In genomic region chr11:76622566-76623205, GRCm38 (mm10) we compare ENCODE assay signal across 8 mouse cellular contexts. TPM values are rescaled to one million over a fixed set of nuclear protein-coding genes. Genes with fewer than 3 reads are reported as not detected.
DNase-seq lines count a peak whose midpoint lies in the region; ATAC-seq lines count a peak whose summit lies in the region.

No protein-coding gene starts in this region.

- peak overlapping the region; percentile 12; the same call in 1 of the 2 replicates for H3K27ac ChIP-seq in lung, embryonic 16.5 days (ENCODE audit: low read length)

- peak overlapping the region; percentile 69 for H3K9ac ChIP-seq in lung, embryonic 16.5 days (ENCODE audit: low read length)

- peak overlapping the region; percentile 99 for H3K4me2 ChIP-seq in lung, embryonic 16.5 days (ENCODE audit: low read depth, low read length)

- WGBS in lung, embryonic 16.5 days = under 1% methylated on average over 61 of the region's 66 CpGs

- no peaks in the 10 kb centered on the region for H3K36me3 ChIP-seq in lung, embryonic 16.5 days (ENCODE audit: control insufficient read depth, insufficient read depth, low read length)

- ATAC-seq in lung, embryonic 16.5 days (ENCODE audit: low read depth) = peak; percentile 53; the same call in 1 of the 2 replicates
- ATAC-seq in megakaryocyte-erythroid progenitor cell, adult 5-6 weeks (replicated peaks; ENCODE audit: low FRiP score, low TSS enrichment, poor library complexity, severe bottlenecking) = no peak

- H3K9me3 ChIP-seq in lung, embryonic 16.5 days (ENCODE audit: control insufficient read depth, low read length) = no peaks in the 10 kb centered on the region

- DNase-seq in layer of hippocampus, postnatal 10 days (ENCODE audit: low spot score in 2 of 2) = peak; percentile 32
- DNase-seq in layer of hippocampus, adult 9-11 months = no peak
- DNase-seq in adrenal gland, postnatal 10 days = peak; percentile 68
- peak; percentile 32 to 38 for DNase-seq in gastrocnemius, postnatal 4 days (ENCODE audit: low spot score in 2 of 2)
- DNase-seq in kidney, adult 18-20 months = peak; percentile 66
- DNase-seq in retina, embryonic 14.5 days (ENCODE audit: low spot score) = peak; percentile 51

- H3K4me3 ChIP-seq in lung, embryonic 16.5 days (ENCODE audit: low read length) = peak overlapping the region; percentile 63

- peaks cover 7% of the 10 kb centered on the region for H3K4me1 ChIP-seq in lung, embryonic 16.5 days (replicated peaks; ENCODE audit: control insufficient read depth, insufficient read depth, low read length)

- peaks cover 23% of the 10 kb centered on the region; the same call in 1 of the 2 replicates for H3K27me3 ChIP-seq in lung, embryonic 16.5 days (ENCODE audit: control insufficient read depth, insufficient read depth, low read depth, low read length)

RNA-seq across cellular contexts. Expression of gene Abr, which starts 0.6 kb away (rescaled TPM):
- total RNA-seq in layer of hippocampus, postnatal 10 days (2021) = 100 to 1,000 TPM; 299 to 308 TPM
- 10 to 100 TPM; 35.4 to 44.2 TPM for total RNA-seq in adrenal gland, postnatal 10 days (2021)
- total RNA-seq in gastrocnemius, postnatal 4 days (2021) = 10 to 100 TPM; 32.4 to 37.8 TPM
- polyA plus RNA-seq in lung, embryonic 16.5 days (2015; fragmentation: Nextera tagmentation; extraction: Ambion mirVana) = 19.1 and 21.6 TPM in 2 replicates
- 7.2 TPM in 2 replicates for total RNA-seq in megakaryocyte-erythroid progenitor cell, adult 5-6 weeks (2014; fragmentation: Nextera tagmentation)
- total RNA-seq in megakaryocyte-erythroid progenitor cell, adult 5-6 weeks (2017) = 8.0 and 10.9 TPM in 2 replicates

RNA-seq across cellular contexts. Expression of gene Bhlha9, which starts 49.6 kb away (rescaled TPM):
- 1 to 10 TPM; 3.8 to 5.4 TPM for total RNA-seq in layer of hippocampus, postnatal 10 days (2021)
- total RNA-seq in adrenal gland, postnatal 10 days (2021) = under 1 TPM; 0.24 to 0.30 TPM
- not detected for total RNA-seq in gastrocnemius, postnatal 4 days (2021)
- 0.20 TPM in 1 of 2 replicates, not detected in the other for polyA plus RNA-seq in lung, embryonic 16.5 days (2015; fragmentation: Nextera tagmentation; extraction: Ambion mirVana)
- total RNA-seq in megakaryocyte-erythroid progenitor cell, adult 5-6 weeks (2014; fragmentation: Nextera tagmentation) = not detected in 2 replicates
- not detected in 2 replicates for total RNA-seq in megakaryocyte-erythroid progenitor cell, adult 5-6 weeks (2017)

RNA-seq across cellular contexts. Expression of gene Trarg1, which starts 56.9 kb away (rescaled TPM):
- total RNA-seq in layer of hippocampus, postnatal 10 days (2021) = under 1 TPM; 0.60 to 0.62 TPM
- 10 to 100 TPM; 69.6 to 95.7 TPM for total RNA-seq in adrenal gland, postnatal 10 days (2021)
- total RNA-seq in gastrocnemius, postnatal 4 days (2021) = 1 to 10 TPM; 3.3 to 8.7 TPM
- 1.1 and 1.2 TPM in 2 replicates for polyA plus RNA-seq in lung, embryonic 16.5 days (2015; fragmentation: Nextera tagmentation; extraction: Ambion mirVana)
- not detected in 2 replicates for total RNA-seq in megakaryocyte-erythroid progenitor cell, adult 5-6 weeks (2014; fragmentation: Nextera tagmentation)
- not detected in 2 replicates for total RNA-seq in megakaryocyte-erythroid progenitor cell, adult 5-6 weeks (2017)

Comparison
In these comparisons a context has a peak if more than half of its experiments do, and no peak if none do; other contexts are left out.
1. RNA of gene Abr, which starts 0.6 kb away (total RNA-seq): 299 to 308 TPM in layer of hippocampus, postnatal 10 days; 35.4 to 44.2 TPM in adrenal gland, postnatal 10 days, 32.4 to 37.8 TPM in gastrocnemius, postnatal 4 days and 7.2 to 10.9 TPM in megakaryocyte-erythroid progenitor cell, adult 5-6 weeks; every median in the first group is over 4 times any median in the second.
2. RNA of gene Trarg1, which starts 56.9 kb away (total RNA-seq): 69.6 to 95.7 TPM in adrenal gland, postnatal 10 days; 3.3 to 8.7 TPM in gastrocnemius, postnatal 4 days, 0.60 to 0.62 TPM in layer of hippocampus, postnatal 10 days and not detected in megakaryocyte-erythroid progenitor cell, adult 5-6 weeks; every median in the first group is over 4 times any median in the second.